Mouse (Mus musculus) stomach, postnatal 0 days (tissue): Measurements from ENCODE around the gene T2.

Source experiments
- CTCF ChIP-seq: IDR thresholded peaks from 2 replicates; pipeline ENCODE4 v1.5.1; 2016; ENCODE audit warnings: antibody characterized with exemption, low read depth, mild to moderate bottlenecking, moderate library complexity
- EP300 ChIP-seq: optimal IDR thresholded peaks from 2 replicates; pipeline ENCODE3; 2016; ENCODE audit warnings: antibody characterized with exemption

GRCm38 (mm10) chr17:8433121-8433977 lies 77.6 kb downstream of the T2 start:
- TF ChIP-seq CTCF (no peak), EP300 (no peak)
